15 mouse cellular contexts compared by ENCODE assay signal in genomic region chr13:45629750-45630149, GRCm38 (mm10).
"Had no signal": no experiment of that assay in that cellular context is flagged by ENCODE, and none has a peak within 500 bp of the region (broad histone marks: within the 10 kb centered on the region; RNA-seq: fewer than 3 reads in every experiment).

No protein-coding gene starts in this region.

- DNase-seq: retina, postnatal 1 day; right cerebral cortex, adult 18-20 months; right cerebral cortex, postnatal 14 days; right cerebral cortex, postnatal 25 days; right cerebral cortex, postnatal 4 days; spleen, adult 18-20 months; thymus, adult 18-20 months; thymus, adult 2 months; thymus, postnatal 14 days; thymus, postnatal 25 days; thymus, postnatal 36 days; thymus, postnatal 4 days had no signal

- H3K27me3 ChIP-seq: neural tube, embryonic 15.5 days; stomach, embryonic 15.5 days had no signal

- H3K4me1 ChIP-seq: stomach, embryonic 15.5 days had no signal

- H3K36me3 ChIP-seq: neural tube, embryonic 15.5 days; stomach, embryonic 15.5 days had no signal

- H3K9me3 ChIP-seq: neural tube, embryonic 15.5 days; stomach, embryonic 15.5 days had no signal

- H3K4me2 ChIP-seq: neural tube, embryonic 15.5 days; stomach, embryonic 15.5 days had no signal

- H3K9ac ChIP-seq: neural tube, embryonic 15.5 days; stomach, embryonic 15.5 days had no signal

- H3K4me3 ChIP-seq: neural tube, embryonic 15.5 days; stomach, embryonic 15.5 days had no signal

- H3K27ac ChIP-seq: neural tube, embryonic 15.5 days; stomach, embryonic 15.5 days; stomach, postnatal 0 days had no signal
